Mouse (Mus musculus) stomach, embryonic 15.5 days (tissue): ENCODE data around the gene Foxred2. TPM values are rescaled to one million over a fixed set of nuclear protein-coding genes. Genes with fewer than 3 reads are reported as not detected.
A peak's percentile ranks its signal among the peaks of the same experiment; 100 is the strongest.

ENCODE experiments used
- ATAC-seq: fragments of 200-750 bp; cut with Nextera tagmentation; 2 replicates; pipeline ENCODE4 v1.8.0; 2017; ENCODE audit warnings: low read depth, moderate number of reproducible peaks, moderate TSS enrichment; ENCODE audit not compliant: insufficient read depth, low FRiP score
- H3K27ac ChIP-seq: fragments of 300-500 bp; sonication (generic); 2 replicates; pipeline ENCODE4 v1.5.1; 2015; ENCODE audit warnings: mild to moderate bottlenecking, inconsistent platforms
- H3K27me3 ChIP-seq: fragments of 300-500 bp; sonication (generic); replicated peaks from 2 replicates; pipeline ENCODE4 v1.6.1; 2015; ENCODE audit warnings: inconsistent platforms
- H3K36me3 ChIP-seq: fragments of 300-500 bp; sonication (generic); 2 replicates; pipeline ENCODE4 v1.6.1; 2015; ENCODE audit warnings: inconsistent platforms
- H3K4me1 ChIP-seq: fragments of 300-500 bp; sonication (generic); 2 replicates; pipeline ENCODE4 v1.6.1; 2015; ENCODE audit warnings: inconsistent platforms
- H3K4me2 ChIP-seq: fragments of 300-500 bp; sonication (generic); 2 replicates; pipeline ENCODE4 v1.6.1; 2015; ENCODE audit warnings: mild to moderate bottlenecking, inconsistent platforms
- H3K4me3 ChIP-seq: fragments of 300-500 bp; sonication (generic); replicated peaks from 2 replicates; pipeline ENCODE4 v1.5.1; 2015; ENCODE audit warnings: inconsistent platforms
- H3K9ac ChIP-seq: fragments of 300-500 bp; sonication (generic); 2 replicates; pipeline ENCODE4 v1.6.1; 2015; ENCODE audit warnings: inconsistent platforms
- H3K9me3 ChIP-seq: fragments of 300-500 bp; sonication (generic); 2 replicates; pipeline ENCODE4 v1.6.1; 2016; ENCODE audit warnings: inconsistent platforms
- WGBS: fragments of 180-500 bp; shearing (Covaris S2); methylation state at CpG from one replicate; pipeline ENCODE4 v1.1.7; 2015; 5-methylcytosine and 5-hydroxymethylcytosine counted together
- polyA plus RNA-seq: library from polyadenylated mRNA; unstranded; fragments of >200 nt; fragmentation: Nextera tagmentation; extraction: Ambion mirVana; gene quantifications from 2 replicates; pipeline ENCODE4 v1.2.1, GENCODE M21; 2015

The Foxred2 gene
- polyA plus RNA-seq, 1 experiment from 2014 or later = 3.1 TPM

GRCm38 (mm10) chr15:77926921-77927320, 29.6 kb downstream of the Foxred2 start:
- no peak overlapping the region for H3K9ac ChIP-seq
- no peak overlapping the region for H3K4me2 ChIP-seq
- no peaks in the 10 kb centered on the region for H3K9me3 ChIP-seq
- no peak for ATAC-seq
- peaks cover 37% of the 10 kb centered on the region for H3K36me3 ChIP-seq
- no peak overlapping the region for H3K4me3 ChIP-seq
- no peak overlapping the region for H3K27ac ChIP-seq
- peaks cover 6% of the 10 kb centered on the region; the same call in 1 of the 2 replicates for H3K4me1 ChIP-seq
- no peaks in the 10 kb centered on the region for H3K27me3 ChIP-seq
- WGBS = 91% methylated on average over 5 of the region's 5 CpGs

DNA sequence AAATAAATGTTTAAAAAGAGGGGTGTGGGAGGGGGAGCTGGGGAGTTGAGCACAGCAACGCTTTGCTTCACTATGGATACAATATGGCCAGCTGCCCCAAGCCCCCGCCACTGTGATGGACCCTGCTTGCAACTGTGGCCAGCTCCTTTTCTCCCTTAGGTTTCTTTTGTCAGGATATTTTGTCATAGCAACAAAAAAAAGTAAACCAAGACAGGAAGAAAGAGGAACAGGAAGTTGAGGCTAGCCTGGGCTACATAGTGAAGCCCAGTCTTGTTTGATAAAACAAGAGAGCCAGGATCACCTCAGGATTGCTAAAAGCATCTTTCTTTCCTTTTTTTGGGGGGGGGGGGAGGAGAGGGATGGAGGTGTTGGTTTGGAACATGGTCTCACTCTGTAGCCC, 31.3 kb downstream of the Foxred2 start:
- Histone ChIP-seq H3K4me2 (no peak overlapping the region), H3K27me3 (no peaks in the 10 kb centered on the region), H3K27ac (no peak overlapping the region), H3K4me1 (peaks cover 6% of the 10 kb centered on the region; the same call in 1 of the 2 replicates), H3K36me3 (peaks cover 48% of the 10 kb centered on the region), H3K9me3 (no peaks in the 10 kb centered on the region), H3K9ac (no peak overlapping the region), H3K4me3 (no peak overlapping the region)
- WGBS = 93% methylated on average over 2 of the region's 2 CpGs
- no peak for ATAC-seq

DNA sequence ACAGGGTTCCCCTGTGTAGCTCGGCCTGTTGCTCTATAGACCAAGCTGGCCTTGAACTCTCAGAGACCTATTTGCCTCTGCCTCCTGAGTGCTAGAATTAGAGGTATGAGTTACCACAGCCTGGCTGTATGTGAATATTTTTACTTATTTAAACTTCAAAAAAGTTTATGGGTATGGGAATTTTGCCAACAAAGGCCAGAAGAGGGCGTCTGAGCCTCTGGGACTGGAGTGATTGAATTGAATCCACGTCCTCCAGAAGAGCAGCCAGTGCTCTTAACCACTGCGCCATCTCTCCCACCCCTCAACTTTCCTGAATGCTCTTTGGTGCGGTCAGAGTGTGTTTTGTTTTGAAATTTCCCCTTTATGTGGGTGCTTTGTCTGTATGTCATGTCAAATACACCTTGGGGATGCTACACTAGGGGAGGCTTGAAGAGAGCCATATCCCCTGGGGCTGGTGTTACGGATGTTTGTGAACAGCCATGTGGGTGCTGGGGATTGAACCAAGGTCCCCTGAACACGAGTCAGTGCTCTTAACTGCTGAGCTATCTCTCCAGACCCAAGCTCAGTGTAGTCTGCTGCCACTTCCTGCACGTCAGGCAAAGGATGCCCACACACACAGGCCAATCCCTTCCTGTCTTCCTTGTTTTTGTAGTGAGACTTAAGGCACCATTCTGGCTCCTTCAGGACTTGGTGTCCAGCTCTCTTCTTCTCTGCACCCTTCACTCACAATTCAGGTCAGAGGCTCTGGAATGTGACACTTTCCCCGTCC, 33.1 kb downstream of the Foxred2 start:
- Histone ChIP-seq H3K36me3 (peaks cover 48% of the 10 kb centered on the region), H3K4me1 (0 out of 2 replicates have a peak, but pooled peaks cover 6% of the 10 kb centered on the region), H3K27ac (no peak overlapping the region), H3K9ac (no peak overlapping the region), H3K9me3 (no peaks in the 10 kb centered on the region), H3K4me3 (no peak overlapping the region), H3K27me3 (no peaks in the 10 kb centered on the region), H3K4me2 (no peak overlapping the region)
- 69% methylated on average over 9 of the region's 9 CpGs for WGBS
- ATAC-seq = no peak

- WGBS = 80% methylated on average over 9 of the region's 9 CpGs
- no peak overlapping the region for H3K4me2 ChIP-seq
- H3K27ac ChIP-seq = no peak overlapping the region
- no peaks in the 10 kb centered on the region for H3K27me3 ChIP-seq
- H3K9me3 ChIP-seq = no peaks in the 10 kb centered on the region
- ATAC-seq = no peak
- H3K4me1 ChIP-seq = 0 out of 2 replicates have a peak, but pooled peaks cover 2% of the 10 kb centered on the region
- H3K9ac ChIP-seq = no peak overlapping the region
- H3K36me3 ChIP-seq = peaks cover 49% of the 10 kb centered on the region
- H3K4me3 ChIP-seq = no peak overlapping the region
Measured at GRCm38 (mm10) chr15:77922710-77923109, 33.8 kb downstream of the Foxred2 start.

- Histone ChIP-seq H3K27ac (no peak overlapping the region), H3K27me3 (no peaks in the 10 kb centered on the region), H3K4me1 (no peaks in the 10 kb centered on the region), H3K4me2 (no peak overlapping the region), H3K9me3 (no peaks in the 10 kb centered on the region), H3K9ac (no peak overlapping the region), H3K36me3 (peaks cover 49% of the 10 kb centered on the region), H3K4me3 (no peak overlapping the region)
- 79% methylated on average over 6 of the region's 6 CpGs for WGBS
- no peak for ATAC-seq
Measured at GRCm38 (mm10) chr15:77921636-77922035, 34.9 kb downstream of the Foxred2 start.

DNA sequence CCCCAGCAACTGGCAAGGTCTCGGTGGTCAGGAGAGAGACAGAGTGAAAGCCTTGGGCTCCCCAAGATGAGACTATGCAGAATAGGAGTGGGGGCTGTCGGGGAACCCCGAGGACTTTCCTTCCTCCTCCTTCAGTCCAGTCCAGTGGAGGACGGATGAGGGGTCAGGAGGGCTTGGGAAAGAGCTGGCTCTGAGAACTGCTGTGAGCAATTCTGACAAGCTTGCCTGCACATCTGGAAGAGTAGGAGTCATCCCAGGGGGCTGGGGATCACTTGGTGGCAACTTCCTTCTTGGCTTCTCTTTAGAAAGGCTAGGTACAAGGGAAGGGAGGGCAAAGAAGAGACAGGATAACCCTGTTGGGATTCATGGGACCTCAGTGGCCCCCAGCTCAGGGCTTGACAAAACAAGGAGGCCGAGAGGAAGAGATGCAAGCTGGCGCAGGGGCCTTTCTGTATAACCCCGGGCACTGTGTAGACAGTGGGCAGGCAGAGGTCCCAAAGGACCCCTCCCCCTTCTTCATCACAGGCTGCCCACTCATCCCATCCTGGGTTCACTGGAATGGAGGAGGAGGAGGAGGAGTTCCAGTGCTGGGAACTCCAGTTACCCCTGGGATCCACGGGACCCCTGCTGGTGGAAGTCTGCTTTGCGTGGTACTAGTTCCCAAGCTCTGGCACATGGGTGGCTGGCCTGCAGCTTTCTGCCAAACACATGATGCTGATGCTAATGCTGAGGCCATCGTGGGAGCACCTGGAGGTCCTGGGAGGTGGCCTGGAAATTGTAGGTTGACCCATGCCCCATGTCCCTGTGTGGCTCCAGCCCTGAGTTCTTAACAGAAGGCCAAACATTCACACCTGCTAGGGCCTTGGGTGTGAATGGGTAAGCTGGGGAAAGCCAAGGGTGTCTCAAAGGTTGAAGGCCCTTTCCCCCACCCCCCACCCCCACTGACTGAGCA, 35.7 kb downstream of the Foxred2 start:
- Histone ChIP-seq H3K27me3 (no peaks in the 10 kb centered on the region), H3K36me3 (peaks cover 51% of the 10 kb centered on the region; the same call in 1 of the 2 replicates), H3K9me3 (no peaks in the 10 kb centered on the region), H3K4me3 (no peak overlapping the region), H3K27ac (0 out of 2 replicates have a peak overlapping the region, but pooled peaks have one; percentile 2), H3K4me1 (no peaks in the 10 kb centered on the region), H3K9ac (no peak overlapping the region), H3K4me2 (no peak overlapping the region)
- WGBS = 72% methylated on average over 10 of the region's 10 CpGs
- 0 out of 2 replicates have a peak, but pooled peaks have one; percentile 9 for ATAC-seq

- 70% methylated on average over 12 of the region's 12 CpGs for WGBS
- Histone ChIP-seq H3K9me3 (no peaks in the 10 kb centered on the region), H3K4me1 (no peaks in the 10 kb centered on the region), H3K4me3 (no peak overlapping the region), H3K27ac (peak overlapping the region; percentile 66), H3K27me3 (no peaks in the 10 kb centered on the region), H3K4me2 (no peak overlapping the region), H3K36me3 (peaks cover 57% of the 10 kb centered on the region), H3K9ac (no peak overlapping the region)
- no peak for ATAC-seq
Measured at GRCm38 (mm10) chr15:77919441-77919840, 37.1 kb downstream of the Foxred2 start.

DNA sequence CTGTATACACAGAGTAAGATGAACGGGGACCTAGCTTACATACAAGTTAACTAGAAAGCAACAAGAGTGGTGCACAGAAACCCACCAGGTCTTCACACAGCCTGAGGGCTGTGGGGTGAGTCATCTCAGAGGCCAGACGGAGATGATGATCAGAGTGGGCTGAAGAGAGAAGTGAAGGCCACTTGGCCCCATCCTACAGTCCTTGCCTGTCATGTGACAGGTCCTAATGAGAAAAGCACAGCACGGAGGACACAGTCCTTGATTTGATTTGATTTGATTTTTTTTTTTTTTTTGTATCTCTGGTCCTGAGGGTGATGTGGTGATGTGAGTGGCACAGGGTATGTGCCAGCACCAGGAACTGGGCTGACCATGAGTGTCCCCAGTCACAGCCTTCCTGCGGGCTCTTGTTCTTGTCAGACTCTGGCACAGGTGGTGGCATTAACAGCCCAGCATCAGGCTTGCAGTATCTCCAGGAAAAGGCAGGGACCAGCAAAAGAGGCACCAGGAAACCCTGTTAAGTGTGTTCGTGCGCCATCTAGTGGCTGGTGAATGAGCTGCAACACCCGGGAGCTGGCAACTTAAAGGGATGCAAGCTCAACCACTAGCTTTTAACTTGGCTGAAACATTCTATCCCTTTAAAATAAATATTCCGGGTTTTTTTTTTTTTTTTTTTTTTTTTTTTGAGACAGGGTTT, 39.5 kb downstream of the Foxred2 start:
- Histone ChIP-seq H3K27ac (no peak overlapping the region), H3K36me3 (peaks cover 42% of the 10 kb centered on the region), H3K4me2 (no peak overlapping the region), H3K9me3 (no peaks in the 10 kb centered on the region), H3K4me1 (no peaks in the 10 kb centered on the region), H3K27me3 (no peaks in the 10 kb centered on the region), H3K9ac (no peak overlapping the region), H3K4me3 (no peak overlapping the region)
- WGBS = 35% methylated on average over 8 of the region's 8 CpGs
- ATAC-seq = 0 out of 2 replicates have a peak, but pooled peaks have one; percentile 28

DNA sequence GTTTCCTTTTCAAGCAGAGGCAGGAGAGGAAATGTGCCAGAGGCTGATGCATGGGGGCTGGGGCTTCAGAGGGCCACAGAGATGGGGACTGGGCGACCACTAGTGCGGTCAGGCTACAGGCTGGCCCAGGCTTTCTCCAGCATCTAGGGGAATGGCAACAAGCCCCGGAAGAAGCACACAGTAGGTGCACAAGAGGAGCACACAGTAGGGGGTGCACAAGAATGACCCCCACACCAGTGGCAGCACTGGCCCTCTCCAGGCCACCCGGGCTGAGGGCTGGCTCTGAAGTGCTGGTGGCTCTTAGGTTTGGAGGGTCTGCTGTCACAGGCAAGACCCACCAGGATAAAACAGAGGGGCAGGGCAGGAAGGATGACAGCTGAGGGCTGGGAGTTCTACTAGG, 41.2 kb downstream of the Foxred2 start:
- ATAC-seq = no peak
- Histone ChIP-seq H3K9ac (no peak overlapping the region), H3K4me2 (no peak overlapping the region), H3K36me3 (peaks cover 31% of the 10 kb centered on the region), H3K27ac (no peak overlapping the region), H3K9me3 (no peaks in the 10 kb centered on the region), H3K4me3 (no peak overlapping the region), H3K27me3 (no peaks in the 10 kb centered on the region), H3K4me1 (0 out of 2 replicates have a peak, but pooled peaks cover 7% of the 10 kb centered on the region)
- 94% methylated on average over 4 of the region's 4 CpGs for WGBS

DNA sequence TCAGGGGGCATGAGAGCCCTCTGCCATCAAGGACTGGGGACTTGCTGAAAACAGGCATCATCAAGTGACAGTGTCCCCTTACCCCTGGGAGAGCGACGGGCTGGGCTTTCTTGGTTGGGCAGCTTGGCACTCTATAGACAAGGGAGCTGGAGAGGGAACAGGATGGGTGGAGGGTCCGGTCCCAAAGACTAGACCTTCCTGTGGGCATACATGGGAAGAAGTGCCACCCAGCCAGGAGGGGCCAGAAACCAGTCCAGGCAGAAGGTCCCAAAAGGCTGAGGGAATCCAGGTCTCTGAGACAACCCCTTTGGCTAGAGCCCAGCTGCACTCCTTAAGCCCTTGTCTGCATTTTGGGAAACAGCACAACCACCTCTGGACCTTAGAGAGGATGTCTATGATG, 42.0 kb downstream of the Foxred2 start:
- H3K4me1 ChIP-seq = 0 out of 2 replicates have a peak, but pooled peaks cover 7% of the 10 kb centered on the region
- H3K4me2 ChIP-seq = no peak overlapping the region
- no peaks in the 10 kb centered on the region for H3K27me3 ChIP-seq
- 94% methylated on average over 3 of the region's 3 CpGs for WGBS
- no peak for ATAC-seq
- no peak overlapping the region for H3K27ac ChIP-seq
- H3K4me3 ChIP-seq = no peak overlapping the region
- H3K9me3 ChIP-seq = no peaks in the 10 kb centered on the region
- H3K9ac ChIP-seq = no peak overlapping the region
- peaks cover 30% of the 10 kb centered on the region for H3K36me3 ChIP-seq

- no peak for ATAC-seq
- Histone ChIP-seq H3K4me3 (no peak overlapping the region), H3K9ac (no peak overlapping the region), H3K4me1 (0 out of 2 replicates have a peak, but pooled peaks cover 7% of the 10 kb centered on the region), H3K27me3 (no peaks in the 10 kb centered on the region), H3K4me2 (no peak overlapping the region), H3K36me3 (peaks cover 30% of the 10 kb centered on the region), H3K27ac (no peak overlapping the region), H3K9me3 (no peaks in the 10 kb centered on the region)
- WGBS = 64% methylated on average over 8 of the region's 8 CpGs
Measured at GRCm38 (mm10) chr15:77913054-77913453, 43.5 kb downstream of the Foxred2 start.
